Mouse (Mus musculus) bone marrow macrophage, adult 2 months (primary cell): ENCODE measurements around the gene Pbx1.

ENCODE experiments used
- CTCF ChIP-seq: IDR thresholded peaks from 2 replicates; pipeline ENCODE4 v1.5.1; 2012; ENCODE audit warnings: low read depth, mild to moderate bottlenecking, low read length, moderate library complexity
- POLR2A ChIP-seq: IDR thresholded peaks from 2 replicates; pipeline ENCODE4 v1.6.1; 2012; ENCODE audit warnings: mild to moderate bottlenecking, low read depth, low read length, borderline replicate concordance

GRCm38 (mm10) chr1:168268751-168269623 is 163.1 kb downstream of the Pbx1 start:
- TF ChIP-seq POLR2A (no peak), CTCF (no peak)
